Mouse (Mus musculus): Measurements from ENCODE around the gene Sugct. TPM values are rescaled to one million over a fixed set of nuclear protein-coding genes. Genes with fewer than 3 reads are reported as not detected.
"Not testable (repeated sequence)": the region's sequence is repeated elsewhere in the genome, so short reads cannot be mapped to it uniquely, and the experiment has no call there.

The Sugct gene
- polyA plus RNA-seq, 1 experiment from 2014 or later, result 3.8 TPM

GRCm38 (mm10) chr13:17581684-17582083, 113.7 kb downstream of the Sugct start:
- Histone ChIP-seq H3K4me3 (no peak overlapping the region), H3K9me3 (no peaks in the 10 kb centered on the region), H3K27ac (replicated peaks) (no peak overlapping the region), H3K36me3 (replicated peaks) (no peaks in the 10 kb centered on the region), H3K27me3 (replicated peaks; ENCODE audit: low read depth, poor library complexity, severe bottlenecking) (no peaks in the 10 kb centered on the region), H3K4me1 (no peaks in the 10 kb centered on the region)
- WGBS, result 17% methylated on average over 2 of the region's 2 CpGs
- peak; percentile 29 for DNase-seq (ENCODE audit: low spot score)

- Histone ChIP-seq H3K27ac (replicated peaks) (no peak overlapping the region), H3K4me3 (no peak overlapping the region), H3K9me3 (no peaks in the 10 kb centered on the region), H3K4me1 (no peaks in the 10 kb centered on the region), H3K36me3 (replicated peaks) (no peaks in the 10 kb centered on the region), H3K27me3 (replicated peaks; ENCODE audit: low read depth, poor library complexity, severe bottlenecking) (no peaks in the 10 kb centered on the region)
- 93% methylated on average over 3 of the region's 3 CpGs for WGBS
- no peak for DNase-seq (ENCODE audit: low spot score)
These were observed 136.0 kb downstream of the Sugct start for GRCm38 (mm10) chr13:17559357-17559756.

GRCm38 (mm10) chr13:17536341-17536740, 159.0 kb downstream of the Sugct start:
- Histone ChIP-seq H3K4me3 (no peak overlapping the region), H3K9me3 (no peaks in the 10 kb centered on the region), H3K36me3 (replicated peaks) (no peaks in the 10 kb centered on the region), H3K4me1 (no peaks in the 10 kb centered on the region), H3K27me3 (replicated peaks; ENCODE audit: low read depth, poor library complexity, severe bottlenecking) (no peaks in the 10 kb centered on the region), H3K27ac (replicated peaks) (no peak overlapping the region)
- WGBS, result 75% methylated on average over 1 of the region's 1 CpGs
- no peak for DNase-seq (ENCODE audit: low spot score)

- no peaks in the 10 kb centered on the region for H3K27me3 ChIP-seq (replicated peaks; ENCODE audit: low read depth, poor library complexity, severe bottlenecking)
- 56% methylated on average over 4 of the region's 4 CpGs for WGBS
These were observed 160.5 kb downstream of the Sugct start for GRCm38 (mm10) chr13:17534871-17535270.

DNA sequence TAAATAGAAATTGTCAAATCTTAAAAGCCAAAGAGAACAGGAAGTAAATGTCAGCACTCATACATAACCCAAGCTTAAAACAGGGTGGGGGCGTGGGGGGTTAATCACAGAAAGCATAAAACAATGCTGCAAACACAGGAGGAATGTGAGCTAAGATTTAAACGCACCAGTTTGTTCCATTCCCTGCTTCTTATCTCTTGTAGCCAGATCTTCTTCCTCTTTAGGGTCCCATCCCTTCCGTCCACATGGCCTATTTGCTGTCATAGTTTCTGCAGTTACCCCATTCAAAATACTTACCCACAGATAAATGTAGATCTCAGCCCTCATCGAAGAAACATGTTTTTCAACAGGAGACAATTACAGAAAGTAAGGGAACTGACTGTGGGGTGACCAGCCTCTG, 160.9 kb downstream of the Sugct start:
- H3K4me1 ChIP-seq, result no peaks in the 10 kb centered on the region
- H3K27ac ChIP-seq (replicated peaks), result no peak overlapping the region
- H3K27me3 ChIP-seq (replicated peaks; ENCODE audit: low read depth, poor library complexity, severe bottlenecking), result no peaks in the 10 kb centered on the region
- H3K36me3 ChIP-seq (replicated peaks), result no peaks in the 10 kb centered on the region
- H3K4me3 ChIP-seq, result no peak overlapping the region
- WGBS, result 76% methylated on average over 4 of the region's 4 CpGs
- DNase-seq (ENCODE audit: low spot score), result no peak
- H3K9me3 ChIP-seq, result no peaks in the 10 kb centered on the region

More at GRCm38 (mm10) chr13:17534871-17535270, 160.5 kb downstream of the Sugct start:
- H3K27ac ChIP-seq (replicated peaks), result no peak overlapping the region
- DNase-seq (ENCODE audit: low spot score), result no peak
- no peaks in the 10 kb centered on the region for H3K36me3 ChIP-seq (replicated peaks)
- no peaks in the 10 kb centered on the region for H3K4me1 ChIP-seq
- H3K9me3 ChIP-seq, result no peaks in the 10 kb centered on the region
- no peak overlapping the region for H3K4me3 ChIP-seq

DNA sequence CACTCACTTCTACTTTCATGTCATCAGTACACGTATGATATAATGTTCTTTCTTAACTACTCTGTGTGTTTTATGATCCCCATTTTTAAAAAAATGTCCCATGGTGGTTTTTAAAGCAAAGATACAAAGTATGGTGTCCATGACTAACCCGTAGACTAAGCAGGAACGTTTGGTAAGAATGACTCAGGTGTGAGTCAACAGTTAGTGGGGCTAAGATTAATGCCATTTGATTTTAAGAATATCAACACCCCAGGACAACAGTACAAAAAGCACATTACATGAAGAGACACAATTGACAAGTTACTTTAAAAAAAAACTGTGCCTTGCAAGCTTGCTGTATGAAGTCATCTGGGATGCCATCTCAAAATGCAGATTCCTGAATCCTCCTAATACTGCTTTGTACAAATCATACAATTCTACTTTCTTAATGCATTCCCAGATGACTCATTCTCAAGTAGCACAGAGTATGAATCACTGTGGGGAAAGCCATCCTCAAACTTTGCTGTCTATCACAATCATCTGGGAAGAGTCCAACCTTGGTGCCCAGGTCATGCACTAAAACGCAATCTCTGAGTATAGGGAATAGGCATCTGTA, 184.1 kb downstream of the Sugct start:
- Histone ChIP-seq H3K27me3 (replicated peaks; ENCODE audit: low read depth, poor library complexity, severe bottlenecking) (no peaks in the 10 kb centered on the region), H3K27ac (replicated peaks) (no peak overlapping the region), H3K9me3 (no peaks in the 10 kb centered on the region), H3K4me3 (no peak overlapping the region), H3K36me3 (replicated peaks) (no peaks in the 10 kb centered on the region), H3K4me1 (no peaks in the 10 kb centered on the region)
- no peak for DNase-seq (ENCODE audit: low spot score)
- 83% methylated on average over 4 of the region's 4 CpGs for WGBS

DNA sequence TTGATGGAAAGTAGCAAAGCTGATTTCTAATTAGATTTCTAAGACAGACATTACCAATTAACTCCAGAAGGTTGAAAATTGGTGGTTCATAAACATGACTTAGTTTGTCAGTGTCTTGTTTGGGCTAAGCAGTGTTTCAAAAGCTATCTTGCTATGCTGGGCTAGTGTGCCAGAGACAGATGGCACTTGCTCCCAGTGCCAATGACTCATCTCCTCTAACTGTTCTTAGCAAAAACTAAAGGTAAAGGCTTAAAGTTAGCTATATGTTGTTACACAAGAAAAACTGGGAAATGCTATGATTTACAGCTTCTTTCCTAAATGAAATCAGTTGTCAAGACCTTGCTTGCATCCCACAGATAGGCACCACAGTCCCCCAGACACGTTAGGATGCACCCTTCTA, 200.4 kb downstream of the Sugct start:
- 75% methylated on average over 1 of the region's 1 CpGs for WGBS
- no peaks in the 10 kb centered on the region for H3K36me3 ChIP-seq (replicated peaks)
- no peaks in the 10 kb centered on the region for H3K4me1 ChIP-seq
- H3K27me3 ChIP-seq (replicated peaks; ENCODE audit: low read depth, poor library complexity, severe bottlenecking), result no peaks in the 10 kb centered on the region
- no peaks in the 10 kb centered on the region for H3K9me3 ChIP-seq
- no peak for DNase-seq (ENCODE audit: low spot score)
- no peak overlapping the region for H3K4me3 ChIP-seq
- no peak overlapping the region for H3K27ac ChIP-seq (replicated peaks)

GRCm38 (mm10) chr13:17494056-17494574, 201.2 kb downstream of the Sugct start:
- no peak overlapping the region for H3K27ac ChIP-seq (replicated peaks)
- DNase-seq (ENCODE audit: low spot score), result no peak
- WGBS, result 90% methylated on average over 5 of the region's 5 CpGs
- no peak overlapping the region for H3K4me3 ChIP-seq
- H3K4me1 ChIP-seq, result no peaks in the 10 kb centered on the region
- no peaks in the 10 kb centered on the region for H3K27me3 ChIP-seq (replicated peaks; ENCODE audit: low read depth, poor library complexity, severe bottlenecking)
- no peaks in the 10 kb centered on the region for H3K36me3 ChIP-seq (replicated peaks)
- H3K9me3 ChIP-seq, result no peaks in the 10 kb centered on the region

DNA sequence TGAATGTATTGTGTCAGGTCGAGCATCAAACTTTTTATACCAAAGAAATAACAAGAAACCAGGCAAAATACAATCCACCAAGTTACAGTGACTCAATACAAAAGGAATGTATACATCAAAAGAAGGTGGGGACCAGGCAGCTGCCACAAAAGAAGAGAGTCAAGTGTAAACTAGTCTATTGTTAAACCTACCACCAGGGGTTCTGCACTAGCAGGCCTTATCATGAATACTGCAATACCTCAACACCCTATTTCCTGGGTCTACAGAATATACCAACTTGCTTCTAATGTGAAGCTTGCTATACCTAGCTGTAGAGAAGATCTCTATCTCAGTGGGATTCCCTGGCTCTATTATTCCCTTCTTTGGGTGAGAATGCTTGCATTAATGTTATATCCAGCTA, 237.4 kb downstream of the Sugct start:
- not testable (repeated sequence) for H3K9me3 ChIP-seq; H3K27me3 ChIP-seq (replicated peaks; ENCODE audit: low read depth, poor library complexity, severe bottlenecking); DNase-seq (ENCODE audit: low spot score); H3K4me1 ChIP-seq; H3K36me3 ChIP-seq (replicated peaks); H3K27ac ChIP-seq (replicated peaks); H3K4me3 ChIP-seq
- WGBS, result 48% methylated on average over 1 of the region's 1 CpGs

GRCm38 (mm10) chr13:17432139-17432916, 263.0 kb downstream of the Sugct start:
- 45% methylated on average over 7 of the region's 7 CpGs for WGBS
- peak; percentile 8 for DNase-seq (ENCODE audit: low spot score)

GRCm38 (mm10) chr13:17421875-17422274, 273.5 kb downstream of the Sugct start:
- Histone ChIP-seq H3K27ac (replicated peaks) (no peak overlapping the region), H3K36me3 (replicated peaks) (no peaks in the 10 kb centered on the region), H3K27me3 (replicated peaks; ENCODE audit: low read depth, poor library complexity, severe bottlenecking) (no peaks in the 10 kb centered on the region), H3K4me3 (no peak overlapping the region), H3K9me3 (no peaks in the 10 kb centered on the region), H3K4me1 (no peaks in the 10 kb centered on the region)
- 88% methylated on average over 6 of the region's 6 CpGs for WGBS
- no peak for DNase-seq (ENCODE audit: low spot score)

More at GRCm38 (mm10) chr13:17432139-17432916, 263.0 kb downstream of the Sugct start:
- H3K4me1 ChIP-seq, result no peaks in the 10 kb centered on the region
- no peaks in the 10 kb centered on the region for H3K9me3 ChIP-seq
- no peaks in the 10 kb centered on the region for H3K36me3 ChIP-seq (replicated peaks)
- no peaks in the 10 kb centered on the region for H3K27me3 ChIP-seq (replicated peaks; ENCODE audit: low read depth, poor library complexity, severe bottlenecking)
- H3K27ac ChIP-seq (replicated peaks), result no peak overlapping the region
- H3K4me3 ChIP-seq, result no peak overlapping the region

- no peak overlapping the region for H3K27ac ChIP-seq (replicated peaks)
- DNase-seq (ENCODE audit: low spot score), result no peak
- H3K4me3 ChIP-seq, result no peak overlapping the region
- H3K36me3 ChIP-seq (replicated peaks), result no peaks in the 10 kb centered on the region
- no peaks in the 10 kb centered on the region for H3K4me1 ChIP-seq
- H3K27me3 ChIP-seq (replicated peaks; ENCODE audit: low read depth, poor library complexity, severe bottlenecking), result no peaks in the 10 kb centered on the region
- H3K9me3 ChIP-seq, result no peaks in the 10 kb centered on the region
- 91% methylated on average over 1 of the region's 1 CpGs for WGBS
These were observed 274.8 kb downstream of the Sugct start for GRCm38 (mm10) chr13:17420557-17420956.

GRCm38 (mm10) chr13:17342836-17343235, 352.5 kb downstream of the Sugct start:
- Histone ChIP-seq H3K9me3 (no peaks in the 10 kb centered on the region), H3K27ac (replicated peaks) (no peak overlapping the region), H3K4me3 (no peak overlapping the region), H3K36me3 (replicated peaks) (no peaks in the 10 kb centered on the region), H3K27me3 (replicated peaks; ENCODE audit: low read depth, poor library complexity, severe bottlenecking) (no peaks in the 10 kb centered on the region), H3K4me1 (no peaks in the 10 kb centered on the region)
- WGBS, result 94% methylated on average over 8 of the region's 8 CpGs
- no peak for DNase-seq (ENCODE audit: low spot score)
